Mouse (Mus musculus): ENCODE results near the gene Mad2l2. TPM values are rescaled to one million over a fixed set of nuclear protein-coding genes. Genes with fewer than 3 reads are reported as not detected.

Mad2l2 gene
- polyA plus RNA-seq, 1 experiment from 2014 or later = 116 TPM

DNA sequence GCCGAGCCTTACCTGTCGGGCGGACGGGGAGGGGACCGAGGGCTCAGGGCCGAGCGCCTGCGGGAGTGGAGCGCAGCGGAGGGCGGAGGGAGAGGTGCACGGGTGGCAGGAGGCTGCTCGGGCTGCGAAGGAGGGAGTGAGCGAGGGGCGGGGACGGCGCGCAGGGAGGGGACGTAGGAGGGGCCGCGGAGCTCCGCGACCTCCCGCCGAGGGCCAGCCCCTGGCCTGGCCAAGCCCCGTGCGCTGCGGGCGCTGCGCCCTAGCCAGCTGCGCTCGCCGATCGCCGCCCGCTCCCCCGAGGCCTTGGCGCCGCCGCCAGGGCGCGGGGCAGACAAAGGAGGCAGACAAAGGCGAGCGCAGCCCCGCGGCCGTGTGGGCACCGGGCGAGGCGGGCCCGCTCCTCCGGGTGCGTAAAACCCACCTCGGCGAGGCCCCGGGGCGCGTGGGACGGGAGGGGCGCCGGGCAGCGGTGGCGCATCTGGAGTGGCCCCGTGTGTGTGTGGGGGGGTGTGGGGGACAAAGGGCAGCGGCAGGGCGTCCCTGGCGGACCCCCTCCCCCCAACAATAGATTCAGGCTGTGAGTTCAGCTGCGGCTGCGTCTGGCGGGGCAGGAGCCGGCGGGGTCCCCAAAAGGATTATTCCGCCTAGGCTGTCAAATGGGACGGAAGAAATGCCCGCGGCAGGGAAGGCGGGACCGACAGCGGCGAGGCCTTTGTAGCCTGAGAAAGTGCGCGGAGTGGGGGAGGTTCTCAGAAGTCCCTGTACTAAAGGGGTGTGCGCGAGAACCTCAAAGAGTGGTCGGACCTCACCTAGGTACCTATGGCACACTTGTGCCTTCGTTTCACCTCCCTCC, 603 bp downstream of the Mad2l2 start, which contains the start of gene Draxin:
Gene Draxin, minus strand, starts transcription at position 138 of the 853 bp plus-strand sequence.
- Histone ChIP-seq H3K9me3 (no peaks in the 10 kb centered on the region), H3K27ac (replicated peaks) (peak within 1 kb of the TSS; percentile 99), H3K9ac (peak within 1 kb of the TSS; percentile 99), H3K4me1 (replicated peaks) (peaks cover 60% of the 10 kb centered on the region), H3K4me3 (peak within 1 kb of the TSS; percentile 76), H3K36me3 (no peaks in the 10 kb centered on the region), H3K27me3 (peaks cover 6% of the 10 kb centered on the region; the same call in 1 of the 2 replicates), H3K4me2 (peak within 1 kb of the TSS; percentile 76)
- peak; percentile 73 for ATAC-seq (ENCODE audit: low read depth)
- WGBS = under 1% methylated on average over 78 of the region's 87 CpGs

DNA sequence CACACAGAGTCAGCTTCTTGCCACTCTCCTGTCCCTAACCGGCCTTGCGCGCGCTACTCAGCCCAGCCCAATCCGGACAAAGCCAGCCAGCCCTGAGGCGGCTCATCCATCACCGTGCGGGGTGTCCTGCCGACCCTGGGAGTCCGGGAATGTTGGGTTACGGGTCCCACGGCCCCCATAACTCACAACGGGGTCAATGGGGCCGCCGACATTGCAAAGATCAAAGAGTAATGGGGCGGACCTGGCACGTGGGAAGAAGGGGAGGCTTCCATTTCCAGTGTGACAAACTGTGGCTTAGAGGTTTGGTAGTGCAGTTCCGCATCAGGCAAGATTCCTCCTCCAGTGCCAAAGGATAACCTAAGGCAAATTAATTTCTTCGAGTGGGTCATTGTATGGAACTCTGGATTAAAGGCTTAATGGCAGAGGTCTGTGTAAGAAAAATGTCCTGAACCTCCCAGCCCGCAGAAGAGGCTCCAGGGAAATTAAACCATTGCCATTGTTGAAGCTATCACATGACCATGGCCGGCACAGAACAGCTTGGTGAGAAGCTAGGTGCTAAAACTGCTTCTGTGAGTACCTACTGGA, 1.4 kb downstream of the Mad2l2 start:
- Histone ChIP-seq H3K4me1 (replicated peaks) (peaks cover 51% of the 10 kb centered on the region), H3K9me3 (no peaks in the 10 kb centered on the region), H3K9ac (peak overlapping the region; percentile 99), H3K4me3 (peak overlapping the region; percentile 76), H3K36me3 (no peaks in the 10 kb centered on the region), H3K4me2 (peak overlapping the region; percentile 76), H3K27me3 (peaks cover 6% of the 10 kb centered on the region; the same call in 1 of the 2 replicates), H3K27ac (replicated peaks) (peak overlapping the region; percentile 99)
- under 1% methylated on average over 19 of the region's 21 CpGs for WGBS
- peak; percentile 69 for ATAC-seq (ENCODE audit: low read depth)

DNA sequence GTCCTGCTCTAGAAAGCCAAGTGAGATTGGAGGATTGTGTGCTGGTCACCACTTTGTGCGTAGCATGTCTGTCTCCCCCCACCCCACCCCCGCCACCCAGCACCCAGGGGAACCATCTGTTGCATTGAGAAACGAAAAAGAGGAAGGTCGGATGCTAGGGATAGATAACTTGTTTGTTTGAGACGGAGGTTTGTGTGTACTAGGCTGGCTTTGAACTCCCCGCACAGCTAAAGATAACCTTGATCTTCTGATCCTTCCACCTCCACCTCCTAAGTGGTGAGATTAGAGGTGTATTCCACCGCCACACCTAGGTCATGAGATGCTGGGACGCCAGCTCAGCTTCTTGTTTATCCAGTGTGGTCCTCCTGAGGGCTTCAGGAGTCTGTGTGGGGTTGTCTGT, 4.8 kb downstream of the Mad2l2 start:
- no peak for ATAC-seq (ENCODE audit: low read depth)
- H3K4me3 ChIP-seq = no peak overlapping the region
- H3K27me3 ChIP-seq = peaks cover 2% of the 10 kb centered on the region; the same call in 1 of the 2 replicates
- H3K9me3 ChIP-seq = no peaks in the 10 kb centered on the region
- H3K4me1 ChIP-seq (replicated peaks) = peaks cover 36% of the 10 kb centered on the region
- no peak overlapping the region for H3K9ac ChIP-seq
- no peaks in the 10 kb centered on the region for H3K36me3 ChIP-seq
- 82% methylated on average over 8 of the region's 8 CpGs for WGBS
- H3K27ac ChIP-seq (replicated peaks) = no peak overlapping the region
- no peak overlapping the region for H3K4me2 ChIP-seq

DNA sequence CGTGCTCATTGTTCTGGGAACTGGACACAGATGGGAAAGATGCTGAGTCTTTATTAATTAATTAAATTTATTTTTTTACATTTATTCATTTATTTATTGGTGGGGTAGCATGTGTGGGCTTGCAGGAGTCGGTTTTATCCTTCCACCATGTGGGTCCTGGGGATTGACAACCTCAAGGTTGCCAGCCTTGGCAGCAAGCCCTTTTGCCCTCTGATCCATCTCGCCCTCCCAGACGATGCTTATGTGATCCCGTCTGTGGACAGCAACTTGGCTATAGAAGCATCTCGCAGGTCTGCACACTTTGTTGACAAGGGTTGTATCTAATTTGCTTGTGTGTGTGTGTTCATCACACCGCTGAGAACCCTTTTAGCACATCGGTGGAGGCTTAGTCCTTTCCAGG, 7.3 kb downstream of the Mad2l2 start:
- 65% methylated on average over 8 of the region's 8 CpGs for WGBS

DNA sequence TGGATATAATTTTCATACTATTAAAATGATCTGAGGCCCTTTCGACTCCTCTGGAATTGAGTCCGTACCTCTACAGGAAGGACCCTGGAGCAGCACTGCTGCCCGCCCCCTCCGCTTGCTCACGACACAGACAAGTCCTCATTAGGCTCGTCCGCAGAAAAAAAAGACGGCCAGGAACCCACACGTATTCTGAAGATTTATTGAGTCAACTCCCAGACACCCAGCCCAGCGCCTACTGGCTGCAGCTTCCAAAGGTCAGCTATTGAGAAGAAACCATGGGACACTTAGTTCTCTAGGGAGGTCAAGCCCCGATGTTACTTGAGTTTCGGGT, 9.5 kb downstream of the Mad2l2 start:
- Histone ChIP-seq H3K9ac (peak overlapping the region; percentile 81), H3K27me3 (peaks cover 2% of the 10 kb centered on the region; the same call in 1 of the 2 replicates), H3K36me3 (peaks cover 14% of the 10 kb centered on the region; the same call in 1 of the 2 replicates), H3K4me3 (peak overlapping the region; percentile 53), H3K9me3 (no peaks in the 10 kb centered on the region), H3K27ac (replicated peaks) (peak overlapping the region; percentile 89), H3K4me2 (peak overlapping the region; percentile 87), H3K4me1 (replicated peaks) (peaks cover 27% of the 10 kb centered on the region)
- peak; percentile 24 for ATAC-seq (ENCODE audit: low read depth)
- WGBS = 2% methylated on average over 12 of the region's 12 CpGs

More for the DNA sequence above, 7.3 kb downstream of the Mad2l2 start:
- Histone ChIP-seq H3K4me3 (no peak overlapping the region), H3K9me3 (no peaks in the 10 kb centered on the region), H3K27me3 (peaks cover 2% of the 10 kb centered on the region; the same call in 1 of the 2 replicates), H3K9ac (no peak overlapping the region), H3K36me3 (no peaks in the 10 kb centered on the region), H3K4me2 (no peak overlapping the region), H3K27ac (replicated peaks) (no peak overlapping the region), H3K4me1 (replicated peaks) (peaks cover 33% of the 10 kb centered on the region)
- no peak for ATAC-seq (ENCODE audit: low read depth)

- Histone ChIP-seq H3K27me3 (no peaks in the 10 kb centered on the region; the same call in 1 of the 2 replicates), H3K27ac (replicated peaks) (peak overlapping the region; percentile 89), H3K4me2 (peak overlapping the region; percentile 87), H3K36me3 (peaks cover 19% of the 10 kb centered on the region), H3K4me3 (peak overlapping the region; percentile 53), H3K9me3 (no peaks in the 10 kb centered on the region), H3K4me1 (replicated peaks) (peaks cover 27% of the 10 kb centered on the region), H3K9ac (peak overlapping the region; percentile 81)
- WGBS = under 1% methylated on average over 65 of the region's 65 CpGs
- ATAC-seq (ENCODE audit: low read depth) = peak; percentile 95
Measured at GRCm38 (mm10) chr4:148140098-148141011, 10.2 kb downstream of the Mad2l2 start.

- H3K4me1 ChIP-seq (replicated peaks) = peaks cover 20% of the 10 kb centered on the region
- H3K36me3 ChIP-seq = peaks cover 47% of the 10 kb centered on the region
- no peak for ATAC-seq (ENCODE audit: low read depth)
- H3K9ac ChIP-seq = no peak overlapping the region
- no peaks in the 10 kb centered on the region for H3K27me3 ChIP-seq
- H3K4me3 ChIP-seq = no peak overlapping the region
- 88% methylated on average over 5 of the region's 5 CpGs for WGBS
- H3K4me2 ChIP-seq = no peak overlapping the region
- no peaks in the 10 kb centered on the region for H3K9me3 ChIP-seq
- H3K27ac ChIP-seq (replicated peaks) = no peak overlapping the region
Measured at GRCm38 (mm10) chr4:148143721-148144120, 13.5 kb downstream of the Mad2l2 start.

DNA sequence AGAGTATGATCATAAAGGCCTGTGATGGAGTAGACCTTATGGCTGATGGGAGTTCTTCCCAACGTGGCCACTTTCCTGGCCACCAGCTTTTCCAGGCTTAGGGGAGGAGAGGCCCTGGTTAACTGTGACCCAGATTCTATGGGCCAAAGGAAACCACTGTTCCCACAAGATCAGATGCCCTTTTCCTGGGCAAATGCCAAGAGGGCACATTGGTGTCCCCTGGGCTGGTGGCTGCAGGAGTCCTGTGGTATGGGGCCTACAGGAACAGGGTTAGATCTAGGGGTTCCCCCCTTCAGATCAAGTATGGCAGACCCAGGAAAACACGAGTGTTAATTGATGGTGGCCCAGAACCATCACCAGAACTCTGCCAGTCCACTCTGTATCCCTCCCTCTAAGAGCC, 17.5 kb downstream of the Mad2l2 start:
- WGBS = 91% methylated on average over 2 of the region's 2 CpGs

GRCm38 (mm10) chr4:148149540-148149939, 19.4 kb downstream of the Mad2l2 start:
- 64% methylated on average over 12 of the region's 12 CpGs for WGBS
- Histone ChIP-seq H3K9me3 (no peaks in the 10 kb centered on the region), H3K4me2 (no peak overlapping the region), H3K4me3 (no peak overlapping the region), H3K9ac (no peak overlapping the region), H3K27ac (replicated peaks) (no peak overlapping the region), H3K36me3 (peaks cover 66% of the 10 kb centered on the region), H3K27me3 (no peaks in the 10 kb centered on the region), H3K4me1 (replicated peaks) (peaks cover 17% of the 10 kb centered on the region)
- ATAC-seq (ENCODE audit: low read depth) = no peak

More for the DNA sequence above, 17.5 kb downstream of the Mad2l2 start:
- peaks cover 17% of the 10 kb centered on the region for H3K4me1 ChIP-seq (replicated peaks)
- no peak overlapping the region for H3K9ac ChIP-seq
- no peak overlapping the region for H3K4me2 ChIP-seq
- no peak overlapping the region for H3K27ac ChIP-seq (replicated peaks)
- H3K36me3 ChIP-seq = peaks cover 61% of the 10 kb centered on the region
- H3K9me3 ChIP-seq = no peaks in the 10 kb centered on the region
- no peak overlapping the region for H3K4me3 ChIP-seq
- ATAC-seq (ENCODE audit: low read depth) = no peak
- H3K27me3 ChIP-seq = no peaks in the 10 kb centered on the region

GRCm38 (mm10) chr4:148150242-148150641, 20.1 kb downstream of the Mad2l2 start:
- Histone ChIP-seq H3K4me1 (replicated peaks) (peaks cover 17% of the 10 kb centered on the region), H3K4me3 (no peak overlapping the region), H3K9ac (peak overlapping the region; percentile 12; the same call in 1 of the 2 replicates), H3K9me3 (no peaks in the 10 kb centered on the region), H3K36me3 (peaks cover 66% of the 10 kb centered on the region), H3K27me3 (no peaks in the 10 kb centered on the region), H3K27ac (replicated peaks) (no peak overlapping the region), H3K4me2 (no peak overlapping the region)
- no peak for ATAC-seq (ENCODE audit: low read depth)
- WGBS = 51% methylated on average over 7 of the region's 7 CpGs

DNA sequence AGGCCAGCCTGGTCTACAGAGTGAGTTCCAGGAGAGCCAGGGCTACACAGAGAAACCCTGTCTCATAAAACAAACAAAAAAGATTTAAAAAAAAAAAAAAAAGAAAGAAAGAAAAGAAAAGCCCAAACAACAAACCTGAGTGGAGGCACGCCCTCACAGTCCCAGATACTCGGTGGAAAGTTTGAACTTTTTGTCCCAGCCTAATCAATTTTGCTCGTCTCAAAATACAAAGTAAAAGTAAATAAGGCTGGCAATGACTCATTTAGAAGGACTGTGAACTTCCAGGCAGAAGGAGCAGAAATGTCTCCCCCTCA, 20.7 kb downstream of the Mad2l2 start:
- peak overlapping the region; percentile 92 for H3K27ac ChIP-seq (replicated peaks)
- ATAC-seq (ENCODE audit: low read depth) = no peak
- no peaks in the 10 kb centered on the region for H3K27me3 ChIP-seq
- H3K9ac ChIP-seq = peak overlapping the region; percentile 86
- peak overlapping the region; percentile 57 for H3K4me3 ChIP-seq
- H3K4me1 ChIP-seq (replicated peaks) = peaks cover 17% of the 10 kb centered on the region
- H3K9me3 ChIP-seq = no peaks in the 10 kb centered on the region
- H3K4me2 ChIP-seq = peak overlapping the region; percentile 88
- WGBS = 33% methylated on average over 3 of the region's 3 CpGs
- H3K36me3 ChIP-seq = peaks cover 66% of the 10 kb centered on the region
